Mouse (Mus musculus): ENCODE measurements at regions not wholly inside any gene's neighbourhood (a gene's known extent, or its start where the extent isn't known, plus 50 kb on each side); places are given as distances from the start of the nearest gene placed in this dataset.
"Not testable (repeated sequence)": the region's sequence is repeated elsewhere in the genome, so short reads cannot be mapped to it uniquely, and the experiment has no call there.

DNA sequence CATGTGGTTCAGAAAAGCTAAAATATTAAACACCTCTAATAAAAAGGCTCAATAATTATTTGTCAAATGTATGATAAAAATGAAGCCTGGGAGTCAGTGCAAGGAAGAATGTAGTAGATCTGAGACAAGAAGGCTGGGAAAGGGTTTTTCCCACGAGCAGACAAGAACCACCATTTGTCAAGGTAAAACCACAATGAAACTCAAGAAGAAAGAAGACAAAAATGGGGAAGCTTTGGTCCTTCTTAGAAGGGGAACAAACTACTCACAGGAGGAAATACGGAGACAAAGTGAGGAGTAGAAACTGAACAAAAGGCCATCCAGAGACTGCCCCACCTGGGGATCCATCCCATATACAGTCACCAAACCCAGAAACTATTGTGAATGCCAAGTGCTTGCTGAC, 420.0 kb downstream of the Hs3st1 start:
- no peak for DNase-seq

GRCm38 (mm10) chr5:39334241-39334640, 421.0 kb downstream of the Hs3st1 start:
- DNase-seq = no peak

GRCm38 (mm10) chr5:39325399-39325798, 429.9 kb downstream of the Hs3st1 start:
- DNase-seq = peak; percentile 26

DNA sequence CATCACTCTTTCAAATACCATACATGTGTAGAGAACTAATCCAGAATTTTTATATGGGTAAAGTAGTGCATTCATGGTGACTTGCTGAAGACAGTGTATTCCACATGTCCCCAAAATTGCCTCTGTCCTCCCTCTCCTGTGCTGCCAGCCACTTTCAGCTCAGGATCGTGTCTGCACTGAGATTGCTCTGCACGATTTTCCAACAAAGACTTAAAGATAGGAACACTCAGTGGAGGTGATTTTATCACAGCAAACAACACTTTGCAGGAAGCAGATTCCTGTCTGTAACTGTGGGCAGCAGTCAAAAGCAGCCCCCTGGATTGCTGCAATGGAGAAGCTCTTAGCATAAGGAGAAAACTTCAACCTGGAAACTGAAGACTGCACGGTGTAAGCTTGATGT, 438.8 kb downstream of the Hs3st1 start:
- DNase-seq = no peak

- no peak for DNase-seq
Observed at GRCm38 (mm10) chr5:39311211-39311610, 434.6 kb upstream of the Clnk start.

DNA sequence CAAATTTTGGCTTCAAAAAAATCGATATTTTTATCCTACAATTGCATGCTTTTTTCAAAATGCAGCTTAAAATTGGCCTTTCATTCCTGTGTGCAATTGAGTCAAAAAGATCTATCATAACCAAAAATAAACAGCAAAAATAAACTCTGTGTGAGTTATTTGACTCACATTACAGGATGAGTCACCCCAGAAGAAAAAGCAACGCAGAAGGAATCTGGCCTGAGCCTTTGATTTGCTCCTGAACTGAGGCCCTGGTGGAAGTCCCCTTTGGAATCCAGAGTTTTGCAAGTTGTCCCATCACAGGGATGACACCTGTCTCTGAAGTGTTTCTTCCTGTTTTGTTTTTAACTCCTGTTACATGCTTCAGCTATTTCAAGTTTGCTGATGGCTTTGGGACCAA, 429.2 kb upstream of the Clnk start:
- DNase-seq = no peak

DNA sequence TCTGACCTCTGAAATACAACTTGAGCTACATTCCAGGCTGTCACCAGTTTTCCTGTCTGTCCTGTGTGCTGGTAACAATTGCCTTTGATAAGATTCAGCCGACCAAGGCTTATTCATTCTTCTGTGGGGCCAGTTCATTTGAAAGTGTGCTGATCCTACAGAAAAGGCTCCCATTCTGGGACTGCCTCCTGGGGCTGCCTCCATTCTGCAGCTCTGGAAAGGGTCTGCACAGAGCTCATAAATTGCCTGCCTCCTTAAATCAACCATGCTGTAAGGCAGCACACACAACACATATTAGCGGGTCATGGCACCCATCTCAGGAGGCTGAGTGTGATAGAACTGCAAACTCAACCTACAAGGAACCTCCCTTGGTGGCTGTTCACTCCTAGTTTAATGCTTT, 416.2 kb upstream of the Clnk start:
- DNase-seq = no peak

- no peak for DNase-seq
Observed at GRCm38 (mm10) chr5:39281021-39281420, 404.4 kb upstream of the Clnk start.

- DNase-seq = peak; percentile 92
Observed at GRCm38 (mm10) chr5:39273710-39274385, 397.2 kb upstream of the Clnk start.

- DNase-seq = no peak
Observed at GRCm38 (mm10) chr5:39267106-39267505, 390.5 kb upstream of the Clnk start.

DNA sequence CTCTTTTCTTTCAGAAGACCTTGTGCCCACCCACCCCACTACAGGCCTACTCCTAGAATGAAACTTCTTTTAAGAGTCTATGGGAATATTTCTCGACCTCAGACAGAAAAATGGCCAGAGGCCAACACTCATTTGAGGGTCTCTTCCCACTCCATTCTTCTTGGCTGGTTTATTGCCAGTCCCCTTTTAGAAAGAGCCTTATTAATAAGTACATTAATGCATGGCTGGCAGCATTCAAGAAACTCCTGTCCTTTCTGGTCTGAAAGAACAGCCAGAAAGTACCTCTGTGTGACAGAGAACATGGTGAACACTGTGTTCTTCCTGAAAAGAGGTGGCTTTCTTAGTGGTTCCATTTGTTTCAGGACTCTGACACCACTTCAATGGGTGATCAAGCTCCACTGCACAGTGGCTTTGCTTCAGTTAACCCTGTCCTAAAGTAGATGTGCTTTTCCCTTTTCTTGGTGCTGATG, 384.1 kb upstream of the Clnk start:
- no peak for DNase-seq

- no peak for DNase-seq
Observed at GRCm38 (mm10) chr5:39257745-39258144, 381.1 kb upstream of the Clnk start.

- no peak for DNase-seq
Observed at GRCm38 (mm10) chr5:39252206-39252605, 375.6 kb upstream of the Clnk start.

GRCm38 (mm10) chr5:39251021-39251420, 374.4 kb upstream of the Clnk start:
- no peak for DNase-seq

GRCm38 (mm10) chr5:39219698-39220097, 343.1 kb upstream of the Clnk start:
- no peak for DNase-seq

- DNase-seq = no peak
Observed at GRCm38 (mm10) chr5:39216326-39216725, 339.7 kb upstream of the Clnk start.

GRCm38 (mm10) chr5:39215016-39215415, 338.4 kb upstream of the Clnk start:
- DNase-seq = peak; percentile 23

GRCm38 (mm10) chr5:39212550-39212949, 335.9 kb upstream of the Clnk start:
- no peak for DNase-seq

GRCm38 (mm10) chr5:39198856-39199255, 322.2 kb upstream of the Clnk start:
- no peak for DNase-seq

GRCm38 (mm10) chr5:39191153-39191552, 314.5 kb upstream of the Clnk start:
- DNase-seq = not testable (repeated sequence)

GRCm38 (mm10) chr5:39181616-39182402, 305.2 kb upstream of the Clnk start:
- no peak for DNase-seq

DNA sequence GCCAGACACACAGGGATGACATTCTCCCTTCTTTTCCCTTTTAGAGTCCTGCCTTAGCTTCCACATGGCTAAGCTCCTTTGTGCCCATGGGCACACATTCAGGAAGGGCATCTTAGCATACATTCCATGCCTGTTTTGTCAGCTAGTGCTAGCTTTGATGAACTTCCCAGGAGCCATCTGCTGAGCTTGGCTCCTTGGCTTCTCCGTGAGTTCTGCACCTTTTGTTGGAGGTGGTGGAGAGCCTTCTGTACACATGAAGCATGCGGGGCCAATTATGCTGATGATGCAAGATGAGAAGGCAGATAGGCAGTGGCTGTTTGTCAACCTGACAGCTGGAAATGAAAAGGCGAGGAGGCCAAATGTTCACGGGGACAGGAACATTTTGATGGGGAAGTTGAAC, 304.4 kb upstream of the Clnk start:
- peak; percentile 76 for DNase-seq

DNA sequence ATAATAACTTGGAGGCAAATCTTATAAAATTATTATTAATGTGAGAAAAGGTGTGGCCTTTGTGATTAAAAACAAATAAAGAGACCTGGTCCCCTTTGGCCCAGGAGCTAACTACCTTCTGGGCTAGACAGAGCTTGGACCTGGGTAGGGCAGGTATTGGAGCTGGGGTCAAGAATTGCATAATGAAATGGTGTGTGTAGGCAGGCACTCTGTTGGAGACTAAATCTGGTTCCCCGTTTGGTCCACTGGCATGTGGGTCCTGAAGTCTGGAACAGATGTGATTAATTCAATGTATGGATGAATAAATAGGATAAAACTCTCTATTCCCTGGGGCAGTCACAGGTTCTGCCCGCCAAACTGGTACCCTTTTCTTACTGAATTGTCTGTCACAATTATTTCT, 301.3 kb upstream of the Clnk start:
- no peak for DNase-seq

- DNase-seq = peak; percentile 52
Observed at GRCm38 (mm10) chr5:39176906-39177305, 300.3 kb upstream of the Clnk start.
